Mouse (Mus musculus) thymus, adult 2 months (tissue): ENCODE results near the gene Gm12169.

Source experiments
- CTCF ChIP-seq: fragments of 200-500 bp; IDR thresholded peaks from 2 replicates; pipeline ENCODE4 v1.5.1; 2012; ENCODE audit warnings: mild to moderate bottlenecking, control low read depth, low read length, moderate library complexity, borderline replicate concordance; ENCODE audit not compliant: control insufficient read depth, poor library complexity, insufficient read depth; ENCODE audit errors: extremely low read depth
- POLR2A ChIP-seq: fragments of 200-500 bp; IDR thresholded peaks from 2 replicates; pipeline ENCODE4 v1.6.1; 2012; ENCODE audit warnings: mild to moderate bottlenecking, low read length, control low read depth, moderate library complexity; ENCODE audit not compliant: control insufficient read depth, poor library complexity, insufficient read depth; ENCODE audit errors: extremely low read depth

DNA sequence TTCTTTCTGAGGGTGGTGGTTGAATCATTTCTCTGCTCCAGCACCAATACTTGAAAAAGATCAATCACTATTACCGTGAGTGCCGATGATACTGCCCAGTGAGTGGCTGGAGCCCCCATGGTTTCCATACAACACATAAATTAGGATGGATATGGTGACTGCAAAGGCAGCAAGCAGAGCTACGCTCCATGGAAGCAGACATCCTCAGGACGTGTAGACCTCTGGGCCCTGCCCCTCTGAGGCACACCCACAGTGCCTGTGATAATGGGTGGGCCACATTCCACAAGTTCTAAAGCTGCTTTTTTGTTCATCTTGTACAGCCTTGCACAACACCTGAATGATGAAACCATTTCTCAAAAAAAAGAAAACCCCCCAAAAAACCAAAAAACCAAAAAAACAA, 37.1 kb downstream of the Gm12169 start:
- no peak for TF ChIP-seq CTCF
- no peak for TF ChIP-seq POLR2A
